Mouse (Mus musculus) megakaryocyte, embryonic 14.5 days (primary cell): ENCODE measurements around the gene Il3. TPM values are rescaled to one million over a fixed set of nuclear protein-coding genes. Genes with fewer than 3 reads are reported as not detected.
A peak's percentile ranks its signal among the peaks of the same experiment; 100 is the strongest.

Source experiments
- H3K27me3 ChIP-seq: replicated peaks from 2 replicates; pipeline ENCODE3; 2012; ENCODE audit warnings: inconsistent platforms
- H3K36me3 ChIP-seq: replicated peaks from 2 replicates; pipeline ENCODE3; 2012; ENCODE audit warnings: low read length, inconsistent platforms, mixed read lengths
- H3K4me1 ChIP-seq: 2 replicates; pipeline ENCODE4 v1.6.1; 2012; ENCODE audit warnings: inconsistent platforms
- H3K4me3 ChIP-seq: replicated peaks from 2 replicates; pipeline ENCODE3; 2012; ENCODE audit warnings: moderate library complexity, mild to moderate bottlenecking, inconsistent platforms
- H3K9me3 ChIP-seq: 2 replicates; pipeline ENCODE4 v1.6.1; 2012; ENCODE audit warnings: inconsistent platforms
- FLI1 ChIP-seq: IDR thresholded peaks from 2 replicates; pipeline ENCODE4 v1.6.1; 2012; ENCODE audit warnings: low read length, inconsistent platforms, mixed read lengths
- GATA1 ChIP-seq: IDR thresholded peaks from 3 replicates; pipeline ENCODE4 v1.6.1; 2012; ENCODE audit warnings: mixed read lengths, low read length, inconsistent platforms, borderline replicate concordance
- polyA plus RNA-seq: library from polyadenylated mRNA; stranded (reverse); fragments of >175 nt; gene quantifications from 2 replicates; pipeline ENCODE4 v1.2.3, GENCODE M21; 2012; ENCODE audit warnings: low replicate concordance; ENCODE audit not compliant: insufficient read depth

The Il3 gene
- not detected in 2 replicates for polyA plus RNA-seq

DNA sequence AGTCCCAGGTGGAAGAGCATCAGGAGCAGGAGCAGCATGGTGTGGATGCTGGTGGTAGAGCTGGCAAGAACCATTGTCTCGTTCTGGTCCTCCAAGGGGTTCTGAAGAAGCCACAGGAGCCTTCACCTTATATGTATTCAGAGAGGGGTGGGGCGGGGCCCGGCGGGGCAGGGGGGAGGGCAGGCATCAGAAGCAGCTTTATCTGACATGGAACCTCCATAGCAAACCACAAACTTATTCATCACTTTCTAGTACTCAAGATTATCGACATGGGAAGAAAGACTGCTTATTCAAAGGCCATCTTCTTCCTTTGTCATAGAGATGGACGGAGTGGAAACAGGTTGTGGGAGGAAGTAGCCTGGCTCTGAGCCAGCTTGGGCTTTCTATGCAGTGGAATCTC lies at the start of gene Il3:
TSS of gene Il3 (minus strand) at position 101 of the 400 bp plus-strand sequence.
- no peak within 1 kb of the TSS for H3K4me3 ChIP-seq
- H3K4me1 ChIP-seq, result peaks cover 6% of the 10 kb centered on the region
- no peaks in the 10 kb centered on the region for H3K36me3 ChIP-seq
- H3K9me3 ChIP-seq, result peaks cover 7% of the 10 kb centered on the region; the same call in 1 of the 2 replicates
- peaks cover 53% of the 10 kb centered on the region for H3K27me3 ChIP-seq
- TF ChIP-seq FLI1, result no peak

DNA sequence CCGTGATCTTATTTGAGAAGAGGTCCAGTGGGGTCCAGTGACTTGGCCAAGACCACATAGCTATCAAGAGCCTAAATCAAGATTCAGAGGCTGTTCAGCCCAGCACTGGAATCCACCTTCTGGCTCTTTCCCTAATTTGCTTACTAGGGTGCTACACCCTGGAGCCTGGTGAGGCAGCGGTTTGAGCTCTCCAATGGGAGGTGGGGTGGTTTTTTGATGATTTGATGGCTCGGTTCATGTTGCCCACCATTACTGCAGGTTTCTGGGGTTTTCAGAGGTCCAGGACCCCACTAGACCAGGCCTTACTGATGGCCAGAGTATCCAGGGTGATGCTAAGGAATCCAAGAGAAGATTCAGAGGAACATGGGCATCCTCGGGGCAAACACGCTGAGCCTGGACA lies 48.3 kb upstream of the Il3 start:
- H3K27me3 ChIP-seq, result peaks cover 77% of the 10 kb centered on the region
- TF ChIP-seq GATA1, result no peak
- no peak for TF ChIP-seq FLI1
- no peak overlapping the region for H3K4me3 ChIP-seq
- H3K9me3 ChIP-seq, result no peaks in the 10 kb centered on the region
- peaks cover 15% of the 10 kb centered on the region for H3K4me1 ChIP-seq
- H3K36me3 ChIP-seq, result no peaks in the 10 kb centered on the region

DNA sequence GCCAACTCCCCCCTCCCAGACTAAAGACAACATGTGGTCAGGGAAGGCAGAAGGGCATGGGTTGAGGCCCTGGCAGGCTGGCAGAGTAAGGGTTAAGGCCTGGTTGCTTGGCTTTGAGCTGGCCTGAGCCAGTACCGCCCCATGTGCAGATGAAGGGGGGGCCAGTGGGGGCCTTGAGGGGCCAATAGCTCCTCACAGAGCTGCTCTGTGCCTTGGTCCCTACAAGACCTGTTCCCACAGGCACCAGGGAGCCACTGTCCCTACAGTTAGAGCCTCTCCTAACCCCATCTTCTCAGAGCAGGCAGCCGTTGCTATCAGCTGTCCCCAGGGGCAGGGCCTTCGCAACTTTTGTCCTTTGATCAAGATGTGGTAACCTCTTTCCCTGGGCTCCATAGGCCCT lies 47.7 kb upstream of the Il3 start:
- peaks cover 15% of the 10 kb centered on the region for H3K4me1 ChIP-seq
- peaks cover 78% of the 10 kb centered on the region for H3K27me3 ChIP-seq
- no peak overlapping the region for H3K4me3 ChIP-seq
- H3K9me3 ChIP-seq, result no peaks in the 10 kb centered on the region
- H3K36me3 ChIP-seq, result no peaks in the 10 kb centered on the region
- no peak for TF ChIP-seq GATA1
- TF ChIP-seq FLI1, result no peak

DNA sequence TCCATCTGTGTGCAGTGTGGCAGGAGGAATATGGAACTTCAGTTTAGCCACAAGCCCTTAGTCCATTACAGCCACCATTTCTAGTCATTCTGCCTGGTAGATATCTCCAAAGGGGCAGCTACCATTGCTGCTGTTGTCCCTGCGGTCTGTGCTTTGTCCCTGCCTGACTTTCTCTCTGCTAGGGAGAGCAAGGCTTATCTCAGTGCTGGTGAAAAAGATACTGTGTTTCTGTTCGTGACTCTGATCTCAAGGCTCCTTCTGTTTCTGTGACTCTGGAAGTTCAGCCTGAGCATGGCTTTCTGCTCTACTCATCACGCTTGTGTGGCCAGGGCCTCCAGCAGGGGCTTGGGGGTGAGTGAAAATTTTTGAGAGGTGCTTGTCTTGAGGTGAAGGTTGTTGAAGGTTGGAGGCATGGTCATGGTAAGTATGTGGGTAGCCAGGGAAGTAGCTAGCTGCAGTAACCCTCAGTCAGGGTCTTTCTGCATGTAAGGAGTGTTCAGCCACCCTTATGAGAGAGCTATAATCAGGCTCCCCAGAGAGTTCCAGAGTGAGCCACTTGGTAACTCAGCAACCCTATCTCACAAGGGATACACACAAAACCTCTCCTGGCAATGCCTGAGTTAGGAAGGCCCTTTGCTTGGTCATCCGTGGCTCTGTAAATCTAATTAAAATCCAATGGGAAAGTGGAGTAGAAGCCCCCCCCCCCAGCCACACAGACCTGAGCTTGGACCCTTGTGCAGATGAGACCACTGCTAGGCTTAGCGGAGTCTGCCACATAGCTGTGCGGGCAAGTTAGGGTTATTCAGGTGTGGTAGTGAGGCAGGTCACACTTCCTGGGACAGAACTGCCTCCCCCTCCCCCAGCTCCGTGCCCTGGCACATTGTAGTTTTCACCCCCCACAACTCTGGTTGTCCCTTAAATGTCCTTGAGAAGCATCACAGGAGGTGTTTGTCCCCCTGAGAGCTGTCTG lies 46.6 kb upstream of the Il3 start:
- Histone ChIP-seq H3K36me3 (no peaks in the 10 kb centered on the region), H3K4me1 (peaks cover 15% of the 10 kb centered on the region)

DNA sequence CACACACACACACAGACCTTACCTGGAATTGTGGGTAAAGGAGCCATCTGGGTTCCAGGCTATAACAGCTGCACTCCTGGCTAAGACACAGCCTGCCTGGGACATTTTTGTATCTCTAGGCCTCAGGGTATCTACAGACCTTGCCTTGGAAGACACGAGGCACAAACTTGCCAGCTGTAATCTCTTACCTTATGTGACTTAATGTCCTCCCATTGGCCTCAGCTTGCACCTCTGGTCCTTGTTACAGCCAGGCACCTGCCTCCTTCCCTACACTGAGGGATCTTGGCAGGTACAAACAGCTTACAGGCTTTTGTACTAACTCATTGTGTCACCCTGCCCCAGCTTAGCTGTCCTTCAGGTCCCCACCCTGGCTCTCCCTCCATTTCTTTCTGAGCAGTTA lies 45.5 kb upstream of the Il3 start:
- Histone ChIP-seq H3K36me3 (no peaks in the 10 kb centered on the region), H3K9me3 (no peaks in the 10 kb centered on the region), H3K4me3 (no peak overlapping the region), H3K4me1 (peaks cover 15% of the 10 kb centered on the region), H3K27me3 (peaks cover 79% of the 10 kb centered on the region)
- TF ChIP-seq GATA1 (no peak), FLI1 (no peak)

More for the DNA sequence above, 46.6 kb upstream of the Il3 start:
- no peak for TF ChIP-seq GATA1
- TF ChIP-seq FLI1, result no peak
- H3K4me3 ChIP-seq, result peak overlapping the region; percentile 5
- H3K9me3 ChIP-seq, result no peaks in the 10 kb centered on the region
- peaks cover 78% of the 10 kb centered on the region for H3K27me3 ChIP-seq

DNA sequence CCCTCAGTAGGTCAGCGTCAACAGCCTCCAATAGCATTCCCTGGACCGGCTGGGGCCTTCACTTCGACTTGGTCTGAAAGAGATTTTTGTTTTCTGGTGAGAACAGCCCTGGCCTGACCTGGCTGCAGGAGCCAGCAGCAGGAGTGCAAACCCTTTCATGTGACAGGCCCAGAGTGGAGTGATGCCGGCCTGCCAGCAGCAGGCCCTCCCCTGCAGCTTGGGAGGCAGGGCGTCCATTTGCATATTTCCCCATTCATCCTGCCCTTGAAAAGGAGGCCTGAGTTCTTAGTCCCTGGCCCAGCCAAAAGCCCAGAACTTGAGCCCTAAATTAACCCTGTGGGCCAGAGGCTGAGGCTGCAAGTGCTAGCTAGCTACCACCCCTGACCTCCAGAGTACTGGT lies 44.9 kb upstream of the Il3 start:
- H3K36me3 ChIP-seq, result no peaks in the 10 kb centered on the region

DNA sequence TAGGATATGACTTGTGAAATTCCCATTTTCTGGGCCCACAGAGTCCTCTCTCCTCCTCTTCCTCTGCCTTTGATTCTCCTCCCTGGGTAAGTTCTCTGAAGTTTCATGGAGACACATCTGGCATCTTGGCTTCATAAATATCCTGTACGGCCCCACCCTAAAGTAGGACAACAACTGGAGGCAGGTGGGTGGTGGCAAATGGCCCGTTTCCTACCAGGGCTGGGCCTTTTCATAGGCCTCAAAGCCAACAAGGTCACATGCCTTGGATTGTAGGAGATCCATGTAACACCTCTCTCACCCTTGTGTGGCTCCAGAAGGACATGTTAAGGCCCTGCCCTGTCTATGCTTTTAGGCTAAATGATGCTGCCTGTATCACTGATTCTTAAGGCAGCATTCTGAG lies 43.5 kb upstream of the Il3 start:
- TF ChIP-seq GATA1, result no peak
- no peak for TF ChIP-seq FLI1
- Histone ChIP-seq H3K9me3 (no peaks in the 10 kb centered on the region), H3K27me3 (peaks cover 79% of the 10 kb centered on the region), H3K4me3 (no peak overlapping the region), H3K4me1 (peaks cover 6% of the 10 kb centered on the region; the same call in 1 of the 2 replicates), H3K36me3 (no peaks in the 10 kb centered on the region)

More for the DNA sequence above, 44.9 kb upstream of the Il3 start:
- peaks cover 79% of the 10 kb centered on the region for H3K27me3 ChIP-seq
- no peaks in the 10 kb centered on the region for H3K9me3 ChIP-seq
- TF ChIP-seq GATA1 (no peak), FLI1 (no peak)
- no peak overlapping the region for H3K4me3 ChIP-seq
- peaks cover 9% of the 10 kb centered on the region for H3K4me1 ChIP-seq

DNA sequence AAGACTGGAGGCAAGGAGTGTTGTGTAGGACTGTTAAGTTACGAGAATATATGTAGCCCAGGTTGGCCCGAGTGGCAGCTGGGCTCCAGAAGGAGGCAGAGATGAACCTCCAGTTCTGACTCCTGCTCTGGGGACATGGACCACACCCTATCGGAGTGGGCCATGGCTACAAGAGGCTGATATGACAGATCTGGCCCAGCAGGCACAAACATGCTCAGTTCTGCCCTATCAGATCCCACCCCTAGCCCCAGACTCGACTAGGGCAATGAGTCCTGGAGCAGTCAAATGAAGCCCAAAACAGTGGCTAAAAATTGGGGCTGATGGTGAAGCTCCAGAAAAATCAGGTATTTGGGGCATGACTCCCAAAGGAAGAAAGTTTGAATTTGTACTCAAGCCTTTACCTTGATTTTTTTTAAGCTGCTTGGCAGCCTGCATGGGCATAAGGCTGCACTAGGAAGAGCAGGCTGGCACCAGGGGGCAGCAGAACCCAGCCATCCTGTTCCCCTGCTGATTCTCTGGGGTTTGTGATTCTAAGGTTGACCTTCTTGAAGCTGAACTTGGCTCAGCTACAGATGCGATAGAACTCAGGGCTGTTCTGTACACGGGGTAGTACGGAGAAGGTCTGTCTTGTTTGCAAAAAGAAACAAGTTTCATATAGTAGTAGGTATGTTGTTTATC lies 40.2 kb upstream of the Il3 start:
- Histone ChIP-seq H3K27me3 (peaks cover 87% of the 10 kb centered on the region), H3K9me3 (no peaks in the 10 kb centered on the region), H3K4me3 (no peak overlapping the region), H3K36me3 (no peaks in the 10 kb centered on the region), H3K4me1 (peaks cover 11% of the 10 kb centered on the region)
- TF ChIP-seq FLI1, result no peak
- no peak for TF ChIP-seq GATA1

DNA sequence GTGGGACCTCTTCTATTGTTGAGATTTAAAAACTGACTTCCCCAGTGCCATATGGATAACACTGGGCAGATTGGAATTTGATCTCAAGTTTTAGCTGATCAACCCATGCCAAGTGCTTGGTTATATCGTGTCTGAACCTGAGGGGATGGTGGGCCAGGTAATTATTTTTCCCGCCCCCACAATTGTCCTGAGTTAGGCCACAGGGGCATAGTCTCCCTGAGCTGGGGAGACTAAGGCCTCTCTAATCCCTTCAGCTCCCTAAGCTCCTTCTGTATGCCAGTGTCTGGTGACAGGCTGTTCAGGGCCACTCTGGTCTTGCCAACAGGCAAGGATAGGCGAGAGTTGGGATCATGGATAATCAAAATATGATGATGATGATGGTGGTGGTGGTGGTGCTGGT lies 38.3 kb upstream of the Il3 start:
- H3K27me3 ChIP-seq, result peaks cover 80% of the 10 kb centered on the region
- peaks cover 11% of the 10 kb centered on the region for H3K4me1 ChIP-seq
- 0 out of 2 replicates have a peak, but pooled peaks cover under 1% of the 10 kb centered on the region for H3K9me3 ChIP-seq
- H3K4me3 ChIP-seq, result no peak overlapping the region
- no peaks in the 10 kb centered on the region for H3K36me3 ChIP-seq
- TF ChIP-seq GATA1 (no peak), FLI1 (no peak)

DNA sequence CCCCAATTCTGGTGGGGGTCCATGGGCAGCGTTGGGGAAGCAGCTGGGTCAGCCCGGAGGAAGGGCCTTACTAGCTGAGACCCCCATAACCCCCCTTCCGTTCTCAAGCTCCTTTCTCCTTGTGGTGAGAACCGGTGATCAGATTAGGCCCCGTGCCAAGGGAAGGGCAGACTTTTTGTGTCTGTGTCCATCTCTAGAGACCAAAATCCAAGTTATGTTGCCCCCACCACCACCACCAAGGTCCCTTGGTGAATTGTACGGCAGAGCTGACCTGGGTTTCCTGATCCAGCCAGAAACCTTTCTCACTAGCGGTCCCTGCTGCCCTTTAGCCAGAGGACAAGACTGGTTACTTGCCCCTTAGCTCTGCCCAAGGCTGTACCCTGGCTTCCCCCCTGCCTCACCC lies 37.4 kb upstream of the Il3 start:
- Histone ChIP-seq H3K4me3 (no peak overlapping the region), H3K9me3 (peaks cover 9% of the 10 kb centered on the region), H3K4me1 (peaks cover 11% of the 10 kb centered on the region), H3K36me3 (no peaks in the 10 kb centered on the region), H3K27me3 (peaks cover 76% of the 10 kb centered on the region)
- no peak for TF ChIP-seq FLI1
- no peak for TF ChIP-seq GATA1
